Mouse (Mus musculus): Measurements from ENCODE around the gene Pip5kl1.

DNA sequence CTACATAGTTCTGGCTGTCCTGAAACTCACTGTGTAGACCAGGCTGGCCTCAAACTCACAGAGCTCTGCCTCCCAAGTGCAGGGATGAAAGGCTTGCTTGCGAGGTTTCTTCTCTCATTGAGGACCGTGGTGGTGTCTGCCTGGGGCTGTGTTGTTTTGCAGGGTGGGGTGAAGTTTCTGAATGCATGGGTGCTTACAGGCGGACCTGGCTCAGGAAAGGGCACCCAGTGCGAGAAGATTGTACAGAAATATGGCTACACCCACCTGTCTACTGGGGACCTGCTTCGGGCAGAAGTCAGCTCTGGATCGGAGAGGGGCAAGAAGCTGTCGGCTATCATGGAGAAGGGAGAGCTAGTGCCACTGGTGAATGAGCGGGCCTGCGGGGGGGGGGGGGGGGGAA is 55.4 kb downstream of the Pip5kl1 start:
- no peak for TF ChIP-seq CTCF (IDR thresholded peaks at IDR 0.05; ENCODE audit: low read depth, low read length)
- no peak for TF ChIP-seq POLR2AphosphoS5 (IDR thresholded peaks at IDR 0.05; ENCODE audit: insufficient replicate concordance, low read depth, low read length)
- no peak for TF ChIP-seq GATA1 (IDR thresholded peaks at IDR 0.05; ENCODE audit: borderline replicate concordance, low read length)
